Mouse (Mus musculus) forebrain, embryonic 13.5 days (tissue): ENCODE measurements around the gene Prdm1. TPM values are rescaled to one million over a fixed set of nuclear protein-coding genes. Genes with fewer than 3 reads are reported as not detected.

Source experiments
- ATAC-seq: fragments of 200-750 bp; cut with Nextera tagmentation; 2 replicates; pipeline ENCODE4 v1.8.0; 2017
- H3K27ac ChIP-seq: fragments of 300-500 bp; sonication (generic); 2 replicates; pipeline ENCODE4 v1.5.1; 2015; ENCODE audit warnings: inconsistent platforms, mild to moderate bottlenecking, moderate library complexity
- H3K27me3 ChIP-seq: fragments of 300-500 bp; sonication (generic); 2 replicates; pipeline ENCODE4 v1.6.1; 2015; ENCODE audit warnings: mild to moderate bottlenecking, inconsistent platforms
- H3K36me3 ChIP-seq: fragments of 300-500 bp; sonication (generic); 2 replicates; pipeline ENCODE4 v1.6.1; 2015; ENCODE audit warnings: mild to moderate bottlenecking, inconsistent platforms; ENCODE audit not compliant: poor library complexity, severe bottlenecking
- H3K4me1 ChIP-seq: fragments of 300-500 bp; sonication (generic); 2 replicates; pipeline ENCODE4 v1.6.1; 2015; ENCODE audit warnings: inconsistent platforms
- H3K4me2 ChIP-seq: fragments of 300-500 bp; sonication (generic); 2 replicates; pipeline ENCODE4 v1.6.1; 2015; ENCODE audit warnings: inconsistent platforms, mild to moderate bottlenecking, moderate library complexity
- H3K4me3 ChIP-seq: fragments of 300-500 bp; sonication (generic); 2 replicates; pipeline ENCODE4 v1.5.1; 2015; ENCODE audit warnings: mild to moderate bottlenecking, inconsistent platforms
- H3K9ac ChIP-seq: fragments of 300-500 bp; sonication (generic); 2 replicates; pipeline ENCODE4 v1.6.1; 2015; ENCODE audit warnings: mild to moderate bottlenecking, inconsistent platforms
- H3K9me3 ChIP-seq: fragments of 300-500 bp; sonication (generic); replicated peaks from 2 replicates; pipeline ENCODE4 v1.6.1; 2016; ENCODE audit warnings: inconsistent platforms
- whole genome bisulfite sequencing: fragments of 180-500 bp; shearing (Covaris S2); methylation state at CpG from one replicate; pipeline ENCODE4 v1.1.7; 2015; 5-methylcytosine and 5-hydroxymethylcytosine counted together
- polyA plus RNA-seq: library from polyadenylated mRNA; unstranded; fragments of >200 nt; fragmentation: Nextera tagmentation; extraction: Ambion mirVana; gene quantifications from 2 replicates; pipeline ENCODE4 v1.2.1, GENCODE M21; 2015

The Prdm1 gene
- polyA plus RNA-seq, 1 experiment from 2014 or later, result 0.59 TPM

DNA sequence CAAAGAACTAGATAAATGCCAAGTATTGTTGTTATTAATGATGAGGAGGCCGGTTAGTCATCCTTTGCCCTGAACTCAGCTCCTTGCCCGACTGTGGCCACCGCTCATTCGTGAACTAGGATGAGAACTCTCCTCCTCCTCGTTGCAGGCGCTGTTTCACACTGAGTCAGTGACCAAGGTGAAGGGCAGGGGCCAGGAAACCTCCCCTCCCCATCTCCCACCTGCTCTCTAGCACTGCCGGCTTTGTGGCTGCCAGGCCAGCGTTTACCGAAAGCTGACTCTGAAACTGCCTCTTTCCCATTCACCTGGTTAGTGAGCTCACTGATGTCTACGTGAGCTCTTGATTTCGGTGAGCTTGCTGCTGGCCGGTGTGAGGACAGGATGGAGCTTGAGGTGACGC is 127.7 kb downstream of the Prdm1 start:
- H3K9ac ChIP-seq, result no peak overlapping the region
- H3K9me3 ChIP-seq, result no peaks in the 10 kb centered on the region
- H3K4me3 ChIP-seq, result no peak overlapping the region
- ATAC-seq, result no peak
- no peak overlapping the region for H3K4me2 ChIP-seq
- H3K36me3 ChIP-seq, result no peaks in the 10 kb centered on the region
- no peak overlapping the region for H3K27ac ChIP-seq
- 58% methylated on average over 13 of the region's 13 CpGs for WGBS
- no peaks in the 10 kb centered on the region for H3K27me3 ChIP-seq
- peaks cover 5% of the 10 kb centered on the region; the same call in 1 of the 2 replicates for H3K4me1 ChIP-seq

GRCm38 (mm10) chr10:44400119-44400518 is 128.2 kb downstream of the Prdm1 start:
- H3K27me3 ChIP-seq, result no peaks in the 10 kb centered on the region
- H3K9me3 ChIP-seq, result no peaks in the 10 kb centered on the region
- H3K4me3 ChIP-seq, result no peak overlapping the region
- H3K4me2 ChIP-seq, result no peak overlapping the region
- H3K4me1 ChIP-seq, result peaks cover 5% of the 10 kb centered on the region; the same call in 1 of the 2 replicates
- 50% methylated on average over 3 of the region's 3 CpGs for WGBS
- H3K27ac ChIP-seq, result no peak overlapping the region
- H3K9ac ChIP-seq, result no peak overlapping the region
- ATAC-seq, result no peak
- no peaks in the 10 kb centered on the region for H3K36me3 ChIP-seq

GRCm38 (mm10) chr10:44392855-44393254 is 135.4 kb downstream of the Prdm1 start:
- no peaks in the 10 kb centered on the region for H3K9me3 ChIP-seq
- H3K4me3 ChIP-seq, result no peak overlapping the region
- no peak overlapping the region for H3K4me2 ChIP-seq
- no peak overlapping the region for H3K27ac ChIP-seq
- H3K27me3 ChIP-seq, result no peaks in the 10 kb centered on the region
- H3K4me1 ChIP-seq, result no peaks in the 10 kb centered on the region
- no peak overlapping the region for H3K9ac ChIP-seq
- no peak for ATAC-seq
- H3K36me3 ChIP-seq, result no peaks in the 10 kb centered on the region
- WGBS, result 87% methylated on average over 8 of the region's 8 CpGs

GRCm38 (mm10) chr10:44391509-44392290 is 136.6 kb downstream of the Prdm1 start:
- H3K27ac ChIP-seq, result no peak overlapping the region
- WGBS, result 47% methylated on average over 12 of the region's 12 CpGs
- no peaks in the 10 kb centered on the region for H3K27me3 ChIP-seq
- H3K4me1 ChIP-seq, result no peaks in the 10 kb centered on the region
- H3K9ac ChIP-seq, result no peak overlapping the region
- ATAC-seq, result no peak
- no peak overlapping the region for H3K4me3 ChIP-seq
- no peaks in the 10 kb centered on the region for H3K36me3 ChIP-seq
- no peak overlapping the region for H3K4me2 ChIP-seq
- no peaks in the 10 kb centered on the region for H3K9me3 ChIP-seq

DNA sequence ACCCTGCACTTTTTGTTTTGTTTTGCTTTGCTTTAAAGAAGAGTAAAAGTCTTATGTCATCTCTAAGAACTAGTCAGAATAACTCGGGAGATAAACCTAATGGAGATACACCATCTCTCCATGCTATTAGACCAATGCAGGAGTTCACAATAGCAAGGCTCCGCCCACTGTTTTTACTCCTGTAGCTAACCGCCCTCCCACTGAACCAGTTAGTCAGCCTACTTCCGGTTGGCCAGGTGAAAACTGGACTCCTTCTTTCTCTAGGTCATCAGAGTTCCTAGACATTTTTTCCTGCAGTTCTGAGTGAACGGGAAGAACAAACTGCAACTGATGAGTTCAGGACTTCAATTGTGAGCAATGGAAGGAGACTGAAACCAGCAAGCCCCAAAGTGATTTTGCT is 138.0 kb downstream of the Prdm1 start:
- H3K27me3 ChIP-seq, result no peaks in the 10 kb centered on the region
- no peaks in the 10 kb centered on the region for H3K36me3 ChIP-seq
- no peaks in the 10 kb centered on the region for H3K4me1 ChIP-seq
- H3K4me2 ChIP-seq, result no peak overlapping the region
- H3K9me3 ChIP-seq, result no peaks in the 10 kb centered on the region
- H3K9ac ChIP-seq, result no peak overlapping the region
- H3K27ac ChIP-seq, result no peak overlapping the region
- ATAC-seq, result no peak
- no peak overlapping the region for H3K4me3 ChIP-seq
- WGBS, result 84% methylated on average over 5 of the region's 5 CpGs

DNA sequence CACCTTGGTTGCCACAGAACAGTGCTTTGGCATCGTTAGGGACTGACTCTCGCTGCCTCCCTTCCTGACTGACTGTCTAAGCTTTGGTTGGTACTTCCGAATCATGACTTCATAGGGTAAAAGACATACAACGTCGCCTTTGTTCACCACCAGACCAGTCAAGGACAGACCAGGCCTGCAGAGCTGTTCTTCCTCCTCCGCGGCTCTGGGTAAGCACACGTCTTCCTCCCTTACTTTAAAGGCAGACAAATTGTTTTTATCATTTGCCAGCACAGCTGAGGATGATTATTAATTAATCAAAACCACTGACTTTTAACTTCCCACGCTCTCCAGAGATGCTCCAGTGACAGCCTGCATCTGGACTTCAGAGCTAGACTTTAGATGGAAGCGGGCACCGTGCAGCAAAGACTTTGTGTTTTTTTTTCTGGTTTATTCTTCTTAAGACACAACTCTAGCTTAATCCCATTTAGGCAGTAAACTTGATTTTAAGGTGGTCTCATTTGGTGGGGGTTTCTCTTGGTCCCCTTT is 139.5 kb downstream of the Prdm1 start:
- WGBS, result 83% methylated on average over 11 of the region's 11 CpGs
- no peak overlapping the region for H3K9ac ChIP-seq

More for the DNA sequence above, 139.5 kb downstream of the Prdm1 start:
- H3K36me3 ChIP-seq, result no peaks in the 10 kb centered on the region
- 0 out of 2 replicates have a peak, but pooled peaks cover 3% of the 10 kb centered on the region for H3K4me1 ChIP-seq
- H3K4me3 ChIP-seq, result no peak overlapping the region
- no peak overlapping the region for H3K4me2 ChIP-seq
- ATAC-seq, result no peak
- H3K27ac ChIP-seq, result no peak overlapping the region
- no peaks in the 10 kb centered on the region for H3K27me3 ChIP-seq
- no peaks in the 10 kb centered on the region for H3K9me3 ChIP-seq
